Mouse (Mus musculus): Measurements from ENCODE around the gene Narf. TPM values are rescaled to one million over a fixed set of nuclear protein-coding genes. Genes with fewer than 3 reads are reported as not detected.

The Narf gene
- polyA plus RNA-seq, 1 experiment from 2014 or later = 118 TPM

- peak overlapping the region; percentile 96 for H3K9ac ChIP-seq (ENCODE audit: low read depth, low read length)
- peak; percentile 38 for ATAC-seq (ENCODE audit: low read depth)
- peak overlapping the region; percentile 82 for H3K27ac ChIP-seq (ENCODE audit: low read length)
- peak overlapping the region; percentile 95 for H3K4me3 ChIP-seq (ENCODE audit: low read depth, low read length)
- H3K4me1 ChIP-seq (ENCODE audit: control insufficient read depth, low read depth, low read length) = peaks cover 25% of the 10 kb centered on the region
- no peaks in the 10 kb centered on the region for H3K27me3 ChIP-seq (ENCODE audit: control insufficient read depth, insufficient read depth, low read depth, low read length)
- WGBS (ENCODE audit: insufficient replicate concordance) = under 1% methylated on average over 60 of the region's 60 CpGs
- peaks cover 24% of the 10 kb centered on the region for H3K36me3 ChIP-seq (ENCODE audit: control insufficient read depth, insufficient read depth)
- H3K9me3 ChIP-seq (replicated peaks; ENCODE audit: control insufficient read depth, low read length) = no peaks in the 10 kb centered on the region
- H3K4me2 ChIP-seq (ENCODE audit: low read depth, low read length) = peak overlapping the region; percentile 88
These were observed 23.3 kb downstream of the Narf start for GRCm38 (mm10) chr11:121260211-121260906.

- no peak for ATAC-seq (ENCODE audit: low read depth)
- peak overlapping the region; percentile 82 for H3K27ac ChIP-seq (ENCODE audit: low read length)
These were observed 24.0 kb downstream of the Narf start for GRCm38 (mm10) chr11:121261074-121261473.

GRCm38 (mm10) chr11:121277516-121277915 lies 40.5 kb downstream of the Narf start:
- WGBS (ENCODE audit: insufficient replicate concordance) = 80% methylated on average over 8 of the region's 8 CpGs
- H3K4me3 ChIP-seq (ENCODE audit: low read depth, low read length) = no peak overlapping the region
- H3K9ac ChIP-seq (ENCODE audit: low read depth, low read length) = no peak overlapping the region
- H3K4me1 ChIP-seq (ENCODE audit: control insufficient read depth, low read depth, low read length) = peaks cover 7% of the 10 kb centered on the region
- H3K36me3 ChIP-seq (ENCODE audit: control insufficient read depth, insufficient read depth) = no peaks in the 10 kb centered on the region; the same call in 1 of the 2 replicates
- no peak overlapping the region for H3K27ac ChIP-seq (ENCODE audit: low read length)
- H3K4me2 ChIP-seq (ENCODE audit: low read depth, low read length) = no peak overlapping the region
- no peaks in the 10 kb centered on the region for H3K9me3 ChIP-seq (replicated peaks; ENCODE audit: control insufficient read depth, low read length)
- ATAC-seq (ENCODE audit: low read depth) = no peak
- H3K27me3 ChIP-seq (ENCODE audit: control insufficient read depth, insufficient read depth, low read depth, low read length) = no peaks in the 10 kb centered on the region

More at GRCm38 (mm10) chr11:121261074-121261473, 24.0 kb downstream of the Narf start:
- Histone ChIP-seq H3K36me3 (ENCODE audit: control insufficient read depth, insufficient read depth) (peaks cover 17% of the 10 kb centered on the region), H3K4me2 (ENCODE audit: low read depth, low read length) (peak overlapping the region; percentile 88), H3K9me3 (replicated peaks; ENCODE audit: control insufficient read depth, low read length) (no peaks in the 10 kb centered on the region), H3K9ac (ENCODE audit: low read depth, low read length) (peak overlapping the region; percentile 96), H3K4me3 (ENCODE audit: low read depth, low read length) (peak overlapping the region; percentile 95), H3K4me1 (ENCODE audit: control insufficient read depth, low read depth, low read length) (peaks cover 25% of the 10 kb centered on the region), H3K27me3 (ENCODE audit: control insufficient read depth, insufficient read depth, low read depth, low read length) (no peaks in the 10 kb centered on the region)
- 38% methylated on average over 2 of the region's 2 CpGs for WGBS (ENCODE audit: insufficient replicate concordance)

GRCm38 (mm10) chr11:121278011-121278410 lies 41.0 kb downstream of the Narf start:
- Histone ChIP-seq H3K9me3 (replicated peaks; ENCODE audit: control insufficient read depth, low read length) (no peaks in the 10 kb centered on the region), H3K36me3 (ENCODE audit: control insufficient read depth, insufficient read depth) (no peaks in the 10 kb centered on the region; the same call in 1 of the 2 replicates), H3K27me3 (ENCODE audit: control insufficient read depth, insufficient read depth, low read depth, low read length) (no peaks in the 10 kb centered on the region), H3K4me3 (ENCODE audit: low read depth, low read length) (no peak overlapping the region), H3K27ac (ENCODE audit: low read length) (no peak overlapping the region), H3K4me1 (ENCODE audit: control insufficient read depth, low read depth, low read length) (peaks cover 10% of the 10 kb centered on the region), H3K9ac (ENCODE audit: low read depth, low read length) (no peak overlapping the region), H3K4me2 (ENCODE audit: low read depth, low read length) (no peak overlapping the region)
- no peak for ATAC-seq (ENCODE audit: low read depth)
- WGBS (ENCODE audit: insufficient replicate concordance) = 76% methylated on average over 3 of the region's 3 CpGs

GRCm38 (mm10) chr11:121282911-121283310 lies 45.9 kb downstream of the Narf start:
- H3K9ac ChIP-seq (ENCODE audit: low read depth, low read length) = no peak overlapping the region
- no peaks in the 10 kb centered on the region for H3K27me3 ChIP-seq (ENCODE audit: control insufficient read depth, insufficient read depth, low read depth, low read length)
- no peak overlapping the region for H3K4me3 ChIP-seq (ENCODE audit: low read depth, low read length)
- H3K27ac ChIP-seq (ENCODE audit: low read length) = no peak overlapping the region
- peaks cover 10% of the 10 kb centered on the region for H3K4me1 ChIP-seq (ENCODE audit: control insufficient read depth, low read depth, low read length)
- peaks cover 21% of the 10 kb centered on the region for H3K36me3 ChIP-seq (ENCODE audit: control insufficient read depth, insufficient read depth)
- WGBS (ENCODE audit: insufficient replicate concordance) = 17% methylated on average over 6 of the region's 6 CpGs
- no peak overlapping the region for H3K4me2 ChIP-seq (ENCODE audit: low read depth, low read length)
- ATAC-seq (ENCODE audit: low read depth) = peak; percentile 49
- H3K9me3 ChIP-seq (replicated peaks; ENCODE audit: control insufficient read depth, low read length) = no peaks in the 10 kb centered on the region

- H3K27me3 ChIP-seq (ENCODE audit: control insufficient read depth, insufficient read depth, low read depth, low read length) = no peaks in the 10 kb centered on the region
- no peak for ATAC-seq (ENCODE audit: low read depth)
- no peak overlapping the region for H3K4me3 ChIP-seq (ENCODE audit: low read depth, low read length)
- no peak overlapping the region for H3K9ac ChIP-seq (ENCODE audit: low read depth, low read length)
- H3K4me2 ChIP-seq (ENCODE audit: low read depth, low read length) = no peak overlapping the region
- 93% methylated on average over 3 of the region's 3 CpGs for WGBS (ENCODE audit: insufficient replicate concordance)
- H3K36me3 ChIP-seq (ENCODE audit: control insufficient read depth, insufficient read depth) = peaks cover 42% of the 10 kb centered on the region
- H3K9me3 ChIP-seq (replicated peaks; ENCODE audit: control insufficient read depth, low read length) = no peaks in the 10 kb centered on the region
- no peak overlapping the region for H3K27ac ChIP-seq (ENCODE audit: low read length)
- H3K4me1 ChIP-seq (ENCODE audit: control insufficient read depth, low read depth, low read length) = no peaks in the 10 kb centered on the region
These were observed 52.8 kb downstream of the Narf start for GRCm38 (mm10) chr11:121289859-121290258.

GRCm38 (mm10) chr11:121294771-121295170 lies 57.7 kb downstream of the Narf start:
- no peaks in the 10 kb centered on the region for H3K4me1 ChIP-seq (ENCODE audit: control insufficient read depth, low read depth, low read length)
- peaks cover 36% of the 10 kb centered on the region for H3K36me3 ChIP-seq (ENCODE audit: control insufficient read depth, insufficient read depth)
- no peak overlapping the region for H3K9ac ChIP-seq (ENCODE audit: low read depth, low read length)
- H3K27ac ChIP-seq (ENCODE audit: low read length) = no peak overlapping the region
- no peak overlapping the region for H3K4me2 ChIP-seq (ENCODE audit: low read depth, low read length)
- H3K4me3 ChIP-seq (ENCODE audit: low read depth, low read length) = no peak overlapping the region
- no peaks in the 10 kb centered on the region for H3K27me3 ChIP-seq (ENCODE audit: control insufficient read depth, insufficient read depth, low read depth, low read length)
- H3K9me3 ChIP-seq (replicated peaks; ENCODE audit: control insufficient read depth, low read length) = no peaks in the 10 kb centered on the region
- ATAC-seq (ENCODE audit: low read depth) = no peak
- 91% methylated on average over 5 of the region's 5 CpGs for WGBS (ENCODE audit: insufficient replicate concordance)

GRCm38 (mm10) chr11:121298493-121298892 lies 61.4 kb downstream of the Narf start:
- H3K27ac ChIP-seq (ENCODE audit: low read length) = no peak overlapping the region
- ATAC-seq (ENCODE audit: low read depth) = no peak
- WGBS (ENCODE audit: insufficient replicate concordance) = 80% methylated on average over 8 of the region's 8 CpGs
- H3K4me1 ChIP-seq (ENCODE audit: control insufficient read depth, low read depth, low read length) = no peaks in the 10 kb centered on the region
- H3K4me2 ChIP-seq (ENCODE audit: low read depth, low read length) = no peak overlapping the region
- no peak overlapping the region for H3K4me3 ChIP-seq (ENCODE audit: low read depth, low read length)
- peaks cover 26% of the 10 kb centered on the region for H3K36me3 ChIP-seq (ENCODE audit: control insufficient read depth, insufficient read depth)
- no peak overlapping the region for H3K9ac ChIP-seq (ENCODE audit: low read depth, low read length)
- H3K9me3 ChIP-seq (replicated peaks; ENCODE audit: control insufficient read depth, low read length) = no peaks in the 10 kb centered on the region
- H3K27me3 ChIP-seq (ENCODE audit: control insufficient read depth, insufficient read depth, low read depth, low read length) = no peaks in the 10 kb centered on the region

GRCm38 (mm10) chr11:121300265-121300664 lies 63.2 kb downstream of the Narf start:
- Histone ChIP-seq H3K27ac (ENCODE audit: low read length) (no peak overlapping the region), H3K27me3 (ENCODE audit: control insufficient read depth, insufficient read depth, low read depth, low read length) (no peaks in the 10 kb centered on the region), H3K36me3 (ENCODE audit: control insufficient read depth, insufficient read depth) (peaks cover 29% of the 10 kb centered on the region), H3K9ac (ENCODE audit: low read depth, low read length) (no peak overlapping the region), H3K4me2 (ENCODE audit: low read depth, low read length) (no peak overlapping the region), H3K4me3 (ENCODE audit: low read depth, low read length) (no peak overlapping the region), H3K4me1 (ENCODE audit: control insufficient read depth, low read depth, low read length) (no peaks in the 10 kb centered on the region), H3K9me3 (replicated peaks; ENCODE audit: control insufficient read depth, low read length) (no peaks in the 10 kb centered on the region)
- ATAC-seq (ENCODE audit: low read depth) = no peak
- 86% methylated on average over 9 of the region's 9 CpGs for WGBS (ENCODE audit: insufficient replicate concordance)
